Mouse (Mus musculus) erythroid progenitor cell, adult 5-6 weeks (primary cell): ENCODE results near the gene Prc1. TPM values are rescaled to one million over a fixed set of nuclear protein-coding genes. Genes with fewer than 3 reads are reported as not detected.
A peak's percentile ranks its signal among the peaks of the same experiment; 100 is the strongest.

Experiments used
- ATAC-seq: replicated peaks from 2 replicates; pipeline ENCODE4 v1.8.0; 2016; ENCODE audit warnings: moderate number of reproducible peaks, mild to moderate bottlenecking, moderate TSS enrichment, inconsistent platforms; ENCODE audit not compliant: poor library complexity, low FRiP score, severe bottlenecking
- total RNA-seq, 2 experiments: library from RNA; stranded (forward) in 1 of 2; stranded (reverse) in 1 of 2; fragments of 150-400 nt in 1 of 2; fragments of 186-747, 209-891 nt in 1 of 2; gene quantifications; 2 replicates each; pipeline versions ENCODE4 v1.2.3 to v1.2.4; 2015 to 2017; ENCODE audit warnings: low replicate concordance in 2 of 2

Gene Prc1
- 893 and 1,097 TPM in 2 replicates for total RNA-seq (2015; ENCODE audit: low replicate concordance)
- total RNA-seq (2017; ENCODE audit: low replicate concordance), result 1,788 and 2,160 TPM in 2 replicates

DNA sequence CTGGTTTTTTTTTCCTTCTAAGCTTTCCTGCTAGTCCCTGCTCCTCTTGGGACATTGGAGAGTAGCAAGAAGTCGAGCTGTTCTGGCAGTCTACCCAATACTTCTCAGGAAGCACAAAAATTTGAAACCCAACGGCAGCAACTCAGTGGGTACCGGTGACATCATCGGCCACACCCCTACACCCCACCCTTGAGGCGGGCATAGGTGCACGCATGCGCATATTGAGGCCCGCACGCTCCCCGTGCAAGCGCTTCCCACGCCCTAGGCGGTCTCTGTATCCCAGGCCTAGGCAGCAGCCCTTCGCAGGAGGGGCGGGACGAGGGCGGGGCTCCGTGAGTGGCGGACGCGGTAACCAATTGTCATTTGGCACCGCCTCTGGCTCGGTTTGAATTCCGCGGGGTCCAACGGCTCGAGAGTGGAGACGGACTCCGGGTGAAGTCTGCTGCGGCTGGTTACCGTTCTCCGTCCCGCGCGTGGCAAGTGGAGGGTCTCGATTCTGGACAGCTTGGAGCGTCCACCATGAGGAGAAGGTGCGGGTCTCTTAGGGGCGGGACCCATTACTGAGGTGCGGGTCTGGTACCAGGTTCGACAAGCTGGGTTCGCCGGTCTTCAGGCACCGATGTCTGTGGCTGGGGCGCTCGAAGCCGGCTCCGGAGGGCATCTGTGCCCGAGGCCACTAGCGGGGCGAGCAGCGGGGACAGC lies at the start of gene Prc1:
Gene Prc1 (plus strand): TSS at position 389 of the 702 bp plus-strand sequence.
- ATAC-seq, result peak; percentile 92

- no peak for ATAC-seq
Measured at GRCm38 (mm10) chr7:80244851-80245250, 49.4 kb upstream of the Prc1 start.

DNA sequence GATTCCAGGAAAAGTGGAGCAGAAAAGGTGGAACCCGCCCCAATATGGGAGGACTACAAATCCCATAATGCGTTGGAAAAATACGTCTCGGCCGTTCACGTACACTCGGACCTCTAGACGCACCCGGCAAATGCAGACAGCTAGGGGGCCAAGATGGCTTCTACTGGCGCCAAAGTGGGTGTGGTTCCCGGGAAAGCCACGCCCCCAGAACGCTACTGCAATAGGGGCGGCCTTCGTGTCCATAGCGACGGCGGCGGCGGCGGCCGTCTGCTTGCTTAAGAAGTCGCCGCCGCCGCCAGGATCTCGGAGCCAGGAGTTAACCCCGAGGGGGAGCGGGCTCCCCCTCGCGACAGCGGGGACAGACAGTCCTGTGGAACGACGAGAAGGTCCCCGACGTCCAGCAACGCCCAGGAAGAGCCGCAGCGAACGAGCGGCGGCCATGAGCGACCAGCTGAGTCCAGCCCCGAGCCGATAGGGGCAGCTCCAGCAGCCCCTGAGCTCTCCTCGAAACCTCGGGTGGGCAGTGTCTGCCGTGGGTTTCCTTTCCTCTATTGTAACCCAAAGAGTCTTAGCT lies 48.0 kb upstream of the Prc1 start, which contains the start of gene Ttll13:
Gene Ttll13 (plus strand): TSS at position 229 of the 574 bp plus-strand sequence.
- ATAC-seq, result peak; percentile 96

DNA sequence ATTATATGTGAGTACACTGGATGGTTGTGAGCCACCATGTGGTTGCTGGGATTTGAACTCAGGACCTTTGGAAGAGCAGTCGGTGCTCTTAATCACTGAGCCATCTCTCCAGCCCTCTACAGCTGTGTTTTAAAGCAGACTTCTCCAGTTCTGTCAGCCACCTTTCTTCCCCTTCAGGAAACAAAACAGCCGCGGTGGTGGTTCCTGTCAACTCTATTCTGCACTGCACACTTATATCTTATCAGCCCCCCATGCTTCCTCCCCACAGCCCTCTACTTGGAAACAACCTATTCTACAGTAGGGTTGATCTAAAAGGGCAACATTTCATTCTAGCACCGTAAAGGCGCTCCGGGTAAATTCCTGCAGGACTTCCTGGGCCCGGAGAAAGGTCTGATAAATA lies 47.4 kb upstream of the Prc1 start:
- ATAC-seq, result no peak

- no peak for ATAC-seq
Measured at GRCm38 (mm10) chr7:80252437-80252836, 41.8 kb upstream of the Prc1 start.

DNA sequence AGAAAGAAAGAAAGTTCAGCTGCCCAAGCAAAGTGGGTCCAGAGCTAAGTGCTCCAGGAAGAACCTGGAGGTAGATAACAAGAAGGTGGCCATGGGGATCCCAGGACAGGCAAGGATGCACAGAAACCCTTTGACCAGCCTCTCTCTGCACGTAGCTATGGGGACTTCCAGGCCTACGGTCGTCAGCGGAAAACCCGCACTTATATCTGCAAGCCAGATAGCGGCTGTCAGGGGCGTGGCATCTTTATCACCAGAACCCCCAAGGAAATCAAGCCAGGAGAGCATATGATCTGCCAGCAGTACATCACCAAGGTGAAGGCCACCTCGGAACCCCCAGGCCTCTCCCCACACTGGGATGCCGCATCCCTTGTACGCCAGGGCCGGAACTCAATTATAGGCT lies 41.4 kb upstream of the Prc1 start:
- no peak for ATAC-seq

DNA sequence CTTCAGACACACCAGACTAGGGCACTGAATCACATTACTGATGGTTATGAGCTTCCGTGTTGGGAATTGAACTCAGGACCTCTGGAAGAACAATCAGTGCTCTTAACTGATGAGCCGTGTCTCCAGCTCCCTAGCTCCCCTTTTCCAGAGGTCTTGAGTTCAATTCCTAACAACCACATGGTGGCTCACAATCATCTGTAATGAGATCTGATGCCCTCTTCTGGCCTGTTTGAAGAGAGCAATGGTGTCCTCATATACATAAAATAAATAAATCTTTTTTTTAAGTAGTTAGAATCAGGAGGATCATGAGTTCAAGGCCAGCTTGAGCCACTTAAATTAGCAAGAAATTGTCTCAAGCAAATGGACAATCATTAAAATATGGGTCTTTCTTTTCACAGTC lies 38.3 kb upstream of the Prc1 start:
- ATAC-seq, result no peak

GRCm38 (mm10) chr7:80257706-80258105 lies 36.5 kb upstream of the Prc1 start:
- ATAC-seq, result no peak

DNA sequence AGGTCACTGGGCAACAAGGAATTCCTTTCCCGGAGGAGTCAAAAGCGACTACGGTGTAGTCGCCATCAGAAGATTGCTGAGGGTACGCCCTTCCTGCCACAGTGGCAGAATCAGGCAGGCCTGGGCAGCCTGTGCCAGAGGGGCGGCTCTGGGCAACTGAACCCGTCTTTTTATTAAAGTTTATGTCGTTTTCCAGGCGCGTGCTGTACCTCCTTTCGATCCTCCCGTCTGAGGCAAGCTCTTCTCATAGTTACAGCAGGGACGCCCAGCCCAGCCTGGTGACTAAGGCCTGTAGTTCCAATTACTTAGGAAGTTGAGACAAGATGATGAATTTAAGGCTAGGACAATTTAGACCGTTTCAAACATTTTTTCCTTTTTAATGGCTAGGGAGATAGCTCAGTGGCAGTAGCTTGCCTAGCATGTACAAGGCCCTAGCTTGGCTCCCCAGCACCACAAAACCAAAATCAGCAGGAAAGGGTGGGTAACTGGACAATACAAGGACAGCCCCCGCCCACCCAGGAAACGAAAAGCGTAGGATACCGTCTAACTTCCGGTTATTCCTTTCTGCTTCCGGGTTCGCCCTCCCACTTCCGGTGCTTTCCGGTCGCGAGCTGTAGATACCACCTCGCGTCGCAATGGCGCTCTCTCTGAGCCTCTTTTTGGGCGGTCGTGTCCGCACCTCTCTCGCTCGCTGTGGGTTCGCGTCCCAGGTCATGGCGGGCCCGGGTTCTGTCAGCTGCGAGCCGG lies 33.5 kb upstream of the Prc1 start, which contains the start of gene Ngrn:
Gene Ngrn (plus strand): TSS at position 591 of the 747 bp plus-strand sequence.
- peak; percentile 97 for ATAC-seq

DNA sequence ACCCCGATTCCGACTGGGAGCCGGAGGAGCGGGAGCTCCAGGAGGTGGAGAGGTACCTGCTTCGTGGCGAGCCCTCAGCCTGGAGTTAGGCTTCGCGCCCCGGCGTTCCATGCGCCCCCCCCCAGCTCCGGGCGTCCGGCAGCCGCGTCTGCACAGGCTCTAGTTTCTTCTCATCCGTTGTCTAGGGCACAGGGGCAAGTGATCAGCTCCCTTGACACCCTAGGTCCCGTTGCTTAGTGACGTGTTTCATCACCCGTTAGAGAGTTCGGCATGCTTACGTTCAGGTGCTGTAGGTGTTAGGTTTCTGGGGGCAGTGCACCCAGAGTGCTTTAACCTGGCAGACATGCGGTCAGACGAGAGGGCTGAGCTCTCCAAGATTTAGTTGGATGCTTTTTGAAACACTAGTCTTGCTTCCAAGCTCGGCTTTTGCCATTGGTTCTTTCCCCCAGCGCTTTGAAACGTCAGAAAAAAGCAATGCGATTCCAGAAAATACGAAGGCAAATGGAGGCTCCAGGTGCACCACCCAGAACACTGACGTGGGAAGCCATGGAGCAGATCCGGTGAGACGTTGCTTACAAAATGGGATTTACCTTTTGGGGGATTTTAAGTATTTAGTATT lies 32.8 kb upstream of the Prc1 start:
- peak; percentile 39 for ATAC-seq

DNA sequence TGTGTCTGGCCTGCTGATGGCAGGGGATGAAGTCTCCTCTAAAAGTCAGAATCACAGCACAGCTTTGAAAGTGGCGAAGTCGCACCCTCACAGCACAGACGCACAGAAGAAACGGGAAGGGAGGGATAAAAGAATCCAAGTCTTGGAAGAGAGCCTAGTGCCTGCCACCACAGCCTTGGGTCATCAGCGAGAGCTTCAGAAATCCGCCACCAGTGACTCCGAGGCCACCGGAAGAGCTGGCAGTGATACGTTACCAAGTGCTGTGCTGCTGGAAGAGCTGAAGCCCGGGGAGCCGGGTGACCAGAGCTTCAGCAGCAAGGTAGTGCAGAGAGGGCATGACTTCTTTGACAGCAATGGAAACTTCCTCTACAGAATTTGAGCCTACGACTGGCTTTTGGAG lies 29.6 kb upstream of the Prc1 start:
- ATAC-seq, result no peak

GRCm38 (mm10) chr7:80267764-80268163 lies 26.5 kb upstream of the Prc1 start:
- ATAC-seq, result no peak

- peak; percentile 97 for ATAC-seq
Measured at GRCm38 (mm10) chr7:80268897-80269750, 25.1 kb upstream of the Prc1 start, which contains the start of gene Vps33b. Gene Vps33b (plus strand): TSS chr7:80269649.

DNA sequence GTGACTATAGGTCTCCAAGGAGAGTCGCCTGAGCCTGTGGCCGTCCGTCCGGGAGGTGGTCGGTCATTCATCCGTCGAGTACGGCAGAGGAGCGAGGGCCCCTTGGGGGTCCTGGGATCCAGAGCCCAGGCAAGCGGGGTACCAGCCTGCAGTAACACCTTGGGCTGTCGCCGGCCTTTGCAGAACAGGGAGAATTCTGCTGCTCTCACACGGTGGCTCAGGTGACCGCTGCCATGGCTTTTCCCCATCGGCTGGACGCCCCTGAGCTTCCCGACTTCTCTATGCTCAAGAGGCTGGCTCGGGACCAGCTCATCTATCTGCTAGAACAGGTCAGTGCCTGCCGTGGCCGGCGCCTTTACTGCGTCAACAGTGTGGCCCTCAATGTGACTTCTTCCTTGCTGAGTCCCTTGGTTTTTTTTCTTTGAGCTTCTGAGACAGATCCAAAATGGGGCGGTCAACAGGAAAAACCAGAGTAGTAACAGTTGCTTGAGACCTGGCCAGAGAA lies 24.4 kb upstream of the Prc1 start:
- ATAC-seq, result peak; percentile 66

GRCm38 (mm10) chr7:80273456-80273855 lies 20.8 kb upstream of the Prc1 start:
- no peak for ATAC-seq

GRCm38 (mm10) chr7:80276374-80276773 lies 17.9 kb upstream of the Prc1 start:
- no peak for ATAC-seq

DNA sequence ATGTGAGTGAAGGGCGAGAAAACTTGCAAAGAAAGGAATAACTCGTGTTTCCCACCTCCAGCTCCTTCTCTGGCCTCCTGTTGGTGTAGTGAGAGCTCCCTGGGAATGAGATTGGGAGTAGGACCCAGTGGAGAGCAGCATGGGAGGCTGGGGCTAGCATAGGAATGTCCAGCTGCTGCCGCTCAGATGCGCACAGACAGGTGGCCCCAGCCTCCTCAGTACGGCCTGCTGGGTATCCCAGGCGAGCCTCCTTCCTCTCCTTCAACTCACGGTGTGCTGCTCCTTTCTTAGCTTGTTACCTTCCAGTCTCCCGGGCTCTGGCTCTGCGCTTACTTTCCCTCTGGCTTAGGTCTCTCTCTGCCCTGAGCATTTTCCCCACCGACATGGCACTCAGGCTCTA lies 14.2 kb upstream of the Prc1 start:
- ATAC-seq, result no peak

DNA sequence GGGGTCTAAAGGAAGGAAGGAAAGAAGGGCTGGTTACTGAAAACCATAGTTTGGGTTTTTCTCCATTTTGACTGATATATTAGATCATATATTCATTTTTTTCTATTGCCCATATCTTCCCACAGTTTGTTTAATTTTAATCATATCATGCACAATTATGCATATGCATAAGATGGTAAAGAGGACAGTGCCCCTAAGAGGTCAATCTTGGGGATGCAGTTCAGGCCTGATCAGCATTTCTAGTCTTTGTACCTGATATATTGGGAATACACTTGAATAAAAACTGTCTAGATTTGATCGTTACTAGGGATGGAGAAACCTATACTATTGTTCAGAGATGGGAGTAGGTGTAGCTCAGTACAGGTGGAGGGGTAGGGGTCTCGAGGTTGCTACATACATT lies 13.3 kb upstream of the Prc1 start:
- ATAC-seq, result no peak

DNA sequence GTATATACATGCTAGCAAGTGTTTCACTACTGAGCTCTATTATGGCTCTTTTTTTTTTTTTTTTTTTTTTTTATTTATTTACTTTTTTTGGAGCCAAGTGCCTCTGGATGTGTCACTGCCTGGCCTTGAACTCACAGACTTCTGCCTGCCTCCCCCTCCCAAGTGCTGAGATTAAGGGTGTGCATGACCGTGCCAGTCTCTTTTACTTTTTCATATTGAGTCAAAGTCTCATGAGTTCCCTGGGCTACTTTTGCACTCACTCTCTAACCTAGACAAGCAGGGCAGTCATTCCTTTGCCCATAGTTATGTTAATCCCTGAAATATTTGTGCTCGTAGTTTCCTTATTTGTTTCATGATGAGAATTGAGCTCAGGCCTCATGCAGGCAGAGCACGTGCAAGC lies 12.6 kb upstream of the Prc1 start:
- ATAC-seq, result no peak
